Mouse (Mus musculus) embryonic stem cell, embryonic (primary cell): Measurements from ENCODE around the gene AI593442.

Experiments used
- CTCF ChIA-PET, 4 experiments: fragments of 300-600 bp in 2 of 4; fragments of 350-600 bp in 2 of 4; sonication (Branson Sonifier 250); formaldehyde crosslinking; loops; one replicate each; lab custom pipeline; 2022; ENCODE audit warnings: inconsistent platforms in 2 of 4; lab: Charles Lee
- POLR2A ChIA-PET, 4 experiments: fragments of 300-600 bp in 2 of 4; fragments of 350-600 bp in 2 of 4; sonication (Branson Sonifier 250); formaldehyde crosslinking; loops; one replicate each; lab custom pipeline; 2022; ENCODE audit warnings: antibody characterized with exemption in 4 of 4, inconsistent platforms in 1 of 4; lab: Charles Lee

The AI593442 gene

DNA sequence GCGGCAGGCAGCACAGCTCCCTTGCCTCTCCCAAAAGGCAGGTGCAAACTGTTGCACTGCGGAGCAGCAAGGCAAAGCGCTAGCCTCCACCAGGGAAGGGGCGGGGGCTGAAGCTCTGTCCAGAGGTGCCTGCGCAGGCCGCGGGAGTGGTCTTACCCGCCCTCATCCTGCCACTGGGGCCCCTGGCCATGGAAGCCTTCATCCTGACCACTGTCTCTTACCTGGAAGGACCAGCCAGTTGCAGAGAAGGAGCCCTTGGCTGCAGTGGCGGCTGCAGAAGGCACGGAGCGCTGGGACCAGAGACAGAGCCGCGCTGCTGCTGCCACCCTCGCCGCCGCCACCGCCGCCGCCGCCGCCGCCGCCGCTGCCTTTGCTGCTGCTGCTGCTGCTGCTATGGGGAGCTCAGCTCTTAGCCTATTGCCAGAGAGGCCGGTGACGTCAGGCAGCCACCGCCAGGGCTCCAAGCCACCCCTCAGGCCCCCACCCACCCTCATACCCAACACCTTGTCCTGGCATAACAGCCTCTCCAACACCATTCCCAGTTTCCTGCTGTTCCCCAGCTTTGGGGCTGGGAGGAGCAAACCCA is at the start of gene AI593442:
Gene AI593442, minus strand, starts transcription at position 419 of the 586 bp plus-strand sequence.
- CTCF ChIA-PET, result interaction anchor here in 1 of 4 experiments (0.9 kb wide), 1 partner anchor 293 kb away, joined by 3 read pairs; no protein-coding TSS in a partner anchor
- POLR2A ChIA-PET, result interaction anchor here in 1 of 4 experiments (0.6 kb wide), 1 partner anchor 1126 kb away, joined by 4 read pairs; no protein-coding TSS in a partner anchor

DNA sequence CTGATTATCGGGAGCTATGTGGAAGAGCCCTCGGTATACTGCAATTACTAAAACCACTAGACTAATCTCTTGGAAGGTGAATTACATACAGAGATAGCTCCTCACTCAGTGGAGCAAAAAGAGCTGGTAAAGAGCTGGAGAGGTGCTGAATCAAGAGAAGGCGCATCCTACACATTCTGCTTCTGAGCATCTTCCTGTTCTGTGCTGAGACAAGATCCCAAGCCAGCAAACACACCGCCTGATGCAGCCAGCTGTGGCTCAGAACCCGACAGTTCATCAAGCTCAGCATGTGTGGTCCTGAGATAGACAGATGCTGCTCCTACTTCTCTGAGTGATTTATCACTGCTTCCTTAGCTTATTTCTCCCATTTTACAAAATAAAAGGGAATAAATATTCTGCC is 49.2 kb upstream of the AI593442 start:
- POLR2A ChIA-PET, result no interaction called here
- CTCF ChIA-PET, result no interaction called here

DNA sequence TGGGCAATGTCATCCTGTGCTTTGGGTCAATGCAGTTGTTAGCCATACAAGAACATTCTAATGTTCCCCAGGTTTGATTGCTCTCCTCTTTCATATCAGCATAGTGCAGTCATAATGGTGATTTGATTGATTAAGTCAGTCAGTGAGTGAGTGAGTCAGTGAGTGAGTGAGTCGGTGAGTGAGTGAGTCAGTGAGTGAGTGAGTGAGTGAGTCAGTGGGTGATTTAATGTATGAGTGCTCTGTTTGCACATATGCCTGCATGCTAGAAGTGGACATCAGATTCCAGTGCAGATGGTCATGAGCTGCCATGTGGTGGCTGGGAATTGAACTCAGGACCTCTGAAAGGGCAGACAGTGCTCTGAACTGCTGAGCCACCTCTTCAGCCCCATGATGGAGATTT is 43.0 kb upstream of the AI593442 start:
- ChIA-PET CTCF (no interaction called here), POLR2A (no interaction called here)

DNA sequence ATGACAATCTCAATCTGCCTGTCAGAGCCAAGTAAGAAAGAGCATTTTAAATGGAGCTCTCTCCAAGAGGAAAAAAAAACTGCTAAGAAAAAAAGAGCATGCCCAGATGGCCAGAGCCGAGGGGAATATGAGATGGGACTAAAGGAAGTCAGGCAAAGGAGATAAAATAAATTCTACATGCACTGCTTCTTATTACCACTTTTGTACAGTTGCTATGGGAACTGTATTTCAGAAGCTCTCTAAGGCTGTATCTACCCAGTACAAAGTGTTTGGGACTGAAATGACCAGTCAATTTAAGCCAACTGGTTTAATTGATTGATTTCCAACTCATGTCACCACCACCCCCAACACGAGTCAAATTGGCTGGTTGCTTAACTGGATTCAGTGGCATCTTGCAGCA is 40.0 kb upstream of the AI593442 start:
- ChIA-PET POLR2A (interaction anchor here in 1 of 4 experiments (0.8 kb wide), 1 partner anchor 293 kb away, joined by 3 read pairs; no protein-coding TSS in a partner anchor), CTCF (no interaction called here)

- ChIA-PET POLR2A (no interaction called here), CTCF (interaction anchor here in 1 of 4 experiments (0.9 kb wide), 1 partner anchor 294 kb away, joined by 3 read pairs; no protein-coding TSS in a partner anchor)
Measured at GRCm38 (mm10) chr9:52680036-52680435, 456 bp upstream of the AI593442 start.

GRCm38 (mm10) chr9:52678839-52679215 is 753 bp downstream of the AI593442 start:
- CTCF ChIA-PET, result interaction anchor here in 1 of 4 experiments (0.9 kb wide), 1 partner anchor 183 kb away, joined by 3 read pairs; no protein-coding TSS in a partner anchor
- POLR2A ChIA-PET, result interaction anchor here in 1 of 4 experiments (0.6 kb wide), 1 partner anchor 1127 kb away, joined by 4 read pairs; no protein-coding TSS in a partner anchor

- ChIA-PET CTCF (interaction anchor here in 2 of 4 experiments (0.6 to 0.9 kb wide), 2 partner anchors 183 to 380 kb away, joined by 3 to 6 read pairs; no protein-coding TSS in a partner anchor), POLR2A (no interaction called here)
Measured at GRCm38 (mm10) chr9:52678179-52678838, 1.3 kb downstream of the AI593442 start.

- ChIA-PET POLR2A (interaction anchor here in 3 of 4 experiments (0.6 to 0.7 kb wide), 4 partner anchors 171 to 430 kb away, joined by 3 to 6 read pairs (median 4); no protein-coding TSS in a partner anchor), CTCF (interaction anchor here in 3 of 4 experiments (0.6 to 0.7 kb wide), 3 partner anchors 34 to 383 kb away, joined by 3 to 5 read pairs (median 4); no protein-coding TSS in a partner anchor)
Measured at GRCm38 (mm10) chr9:52676587-52676986, 3.0 kb downstream of the AI593442 start.

GRCm38 (mm10) chr9:52675937-52676336 is 3.6 kb downstream of the AI593442 start:
- CTCF ChIA-PET, result interaction anchor here in 2 of 4 experiments (0.6 kb wide), 2 partner anchors 35 to 381 kb away, joined by 4 to 5 read pairs; no protein-coding TSS in a partner anchor
- POLR2A ChIA-PET, result interaction anchor here in 3 of 4 experiments (0.6 to 0.7 kb wide), 4 partner anchors 170 to 430 kb away, joined by 3 to 6 read pairs (median 4); no protein-coding TSS in a partner anchor

DNA sequence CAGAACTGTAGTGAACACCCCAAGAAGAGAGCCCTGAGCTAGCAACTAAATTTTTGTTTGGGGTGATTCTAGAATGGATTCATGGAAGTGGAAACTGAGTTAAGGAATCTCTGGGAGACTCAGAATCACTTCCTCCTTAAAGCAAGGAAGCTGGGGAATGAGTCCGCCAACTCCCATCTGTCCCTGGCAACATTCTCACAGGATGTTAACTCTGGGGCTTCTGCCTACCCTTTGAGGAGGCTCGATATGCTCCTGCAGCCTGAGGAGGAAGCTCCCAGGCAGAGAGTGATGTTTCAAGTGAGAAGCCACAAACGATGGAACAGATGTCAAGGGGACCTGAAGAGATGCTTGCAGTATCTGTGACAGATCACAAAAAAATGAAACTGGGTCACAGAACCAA is 18.2 kb downstream of the AI593442 start:
- CTCF ChIA-PET, result no interaction called here
- POLR2A ChIA-PET, result no interaction called here

DNA sequence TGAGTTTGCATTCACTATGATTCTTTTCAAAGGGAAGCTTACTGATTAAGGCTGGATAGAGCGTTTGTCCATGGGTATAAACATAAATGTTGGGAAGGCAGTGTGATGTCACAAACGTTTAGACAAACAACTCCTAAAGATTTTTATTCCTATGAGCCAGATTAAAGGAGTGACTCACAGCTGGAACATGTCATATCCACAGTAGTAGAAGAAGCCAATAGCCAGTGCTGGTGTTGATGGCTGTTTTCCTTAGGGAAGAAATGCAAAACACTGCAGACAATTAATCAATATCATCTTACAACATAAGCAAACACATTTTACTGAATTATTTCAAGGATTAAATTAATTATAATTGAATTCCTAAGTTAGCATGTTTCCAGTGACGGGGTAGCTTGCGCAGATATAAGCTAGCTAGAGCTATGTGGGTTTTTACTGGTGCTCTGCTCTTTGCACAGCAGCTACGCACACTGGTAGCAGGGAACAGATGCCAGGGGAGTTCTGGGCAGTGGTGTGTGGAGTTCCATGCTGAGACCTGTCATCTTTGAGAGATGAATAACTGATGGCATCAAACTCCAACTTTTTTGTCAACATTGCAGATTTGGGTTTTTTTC is 29.1 kb downstream of the AI593442 start:
- POLR2A ChIA-PET, result no interaction called here
- CTCF ChIA-PET, result no interaction called here

GRCm38 (mm10) chr9:52645312-52645711 is 34.3 kb downstream of the AI593442 start:
- CTCF ChIA-PET, result no interaction called here
- POLR2A ChIA-PET, result no interaction called here

DNA sequence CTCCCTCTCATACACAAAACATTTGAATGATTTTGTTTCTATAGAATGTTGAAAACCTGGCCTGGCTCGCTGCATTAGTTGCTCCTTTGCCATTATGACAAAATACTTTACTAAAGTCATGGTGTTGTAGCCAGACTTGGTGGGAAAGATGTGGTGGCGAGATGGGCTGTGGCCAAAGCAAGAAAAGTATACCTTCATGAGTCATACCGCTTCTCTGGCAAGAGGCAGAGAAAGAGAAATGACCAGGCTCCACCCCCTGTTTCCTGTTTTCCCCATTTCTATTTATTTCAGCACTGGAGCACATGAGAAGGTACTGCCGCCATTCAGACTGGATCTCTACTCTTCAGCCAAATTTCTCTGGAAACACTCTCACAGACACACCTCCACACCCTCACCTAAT is 35.0 kb downstream of the AI593442 start:
- CTCF ChIA-PET, result no interaction called here
- POLR2A ChIA-PET, result no interaction called here

DNA sequence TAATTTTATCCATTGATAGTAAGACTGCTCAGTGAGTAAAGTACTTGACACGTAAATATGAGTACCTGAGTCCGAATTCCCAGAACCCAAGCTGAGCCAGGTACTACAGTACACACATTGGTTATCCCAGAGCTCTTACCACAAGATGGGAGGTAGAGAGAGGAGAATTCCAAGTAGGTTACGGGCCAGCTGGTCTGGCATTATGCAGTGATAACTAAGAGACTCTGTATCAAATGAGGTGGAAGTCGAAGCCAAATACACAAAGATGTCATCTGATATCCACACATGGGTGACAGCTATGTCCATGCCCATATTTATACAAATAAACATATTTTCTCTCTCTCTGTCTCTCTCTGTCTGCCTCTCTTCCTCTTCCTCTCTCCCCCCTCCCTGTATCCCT is 35.4 kb downstream of the AI593442 start:
- ChIA-PET CTCF (no interaction called here), POLR2A (no interaction called here)

- CTCF ChIA-PET, result no interaction called here
- POLR2A ChIA-PET, result interaction anchor here in 1 of 4 experiments (0.6 kb wide), 1 partner anchor 344 kb away, joined by 3 read pairs; no protein-coding TSS in a partner anchor
Measured at GRCm38 (mm10) chr9:52635991-52636390, 43.6 kb downstream of the AI593442 start.

GRCm38 (mm10) chr9:52623926-52624325 is 55.7 kb downstream of the AI593442 start:
- CTCF ChIA-PET, result no interaction called here
- POLR2A ChIA-PET, result interaction anchor here in 1 of 4 experiments (0.5 kb wide), 1 partner anchor 92 kb away, joined by 3 read pairs; no protein-coding TSS in a partner anchor
